8 mouse cellular contexts compared by ENCODE assay signal in genomic region chr9:61277369-61278215, GRCm38 (mm10).
DNase-seq lines count a peak whose midpoint lies in the region; ATAC-seq lines count a peak whose summit lies in the region.
"Had no signal": no experiment of that assay in that cellular context is flagged by ENCODE, and none has a peak within 500 bp of the region (broad histone marks: within the 10 kb centered on the region; RNA-seq: fewer than 3 reads in every experiment).

No protein-coding gene starts in this region.

- WGBS in intestine, embryonic 16.5 days = 15% methylated on average over 21 of the region's 21 CpGs
- 6% methylated on average over 21 of the region's 21 CpGs for WGBS in limb, embryonic 10.5 days
- WGBS in midbrain, embryonic 12.5 days = 8% methylated on average over 21 of the region's 21 CpGs

- H3K27me3 ChIP-seq in intestine, embryonic 16.5 days (replicated peaks; ENCODE audit: control insufficient read depth, insufficient read depth, low read length) = no peaks in the 10 kb centered on the region
- H3K27me3 ChIP-seq in limb, embryonic 10.5 days (ENCODE audit: low read depth, poor library complexity, severe bottlenecking) = peaks cover 81% of the 10 kb centered on the region
- peaks cover 33% of the 10 kb centered on the region for H3K27me3 ChIP-seq in midbrain, embryonic 12.5 days

- DNase-seq in R1 (ENCODE audit: low read depth, low spot score) = peak; percentile 76
- DNase-seq in cerebellum, postnatal 10 days = peak; percentile 72 to 77
- peak; percentile 48 to 73 for DNase-seq in frontal cortex, postnatal 36 days (ENCODE audit: low spot score in 2 of 2)
- no peak for DNase-seq in limb, embryonic 10.5 days (ENCODE audit: low spot score)
- DNase-seq in spleen, adult 12 weeks (ENCODE audit: low spot score) = peak; percentile 14

- no peak overlapping the region for H3K27ac ChIP-seq in intestine, embryonic 16.5 days (ENCODE audit: low read length)
- no peak overlapping the region for H3K27ac ChIP-seq in limb, embryonic 10.5 days
- peak overlapping the region; percentile 61 for H3K27ac ChIP-seq in midbrain, embryonic 12.5 days (replicated peaks)
- H3K27ac ChIP-seq: macrophage had no signal

- no peaks in the 10 kb centered on the region for H3K36me3 ChIP-seq in intestine, embryonic 16.5 days (ENCODE audit: control insufficient read depth, insufficient read depth, low read length)
- H3K36me3 ChIP-seq in limb, embryonic 10.5 days = no peaks in the 10 kb centered on the region
- H3K36me3 ChIP-seq in midbrain, embryonic 12.5 days = no peaks in the 10 kb centered on the region

- H3K9me3 ChIP-seq in intestine, embryonic 16.5 days (ENCODE audit: control insufficient read depth, low read length) = no peaks in the 10 kb centered on the region
- no peaks in the 10 kb centered on the region for H3K9me3 ChIP-seq in limb, embryonic 10.5 days (replicated peaks)
- H3K9me3 ChIP-seq in midbrain, embryonic 12.5 days = no peaks in the 10 kb centered on the region

- no peak overlapping the region for H3K4me3 ChIP-seq in intestine, embryonic 16.5 days (ENCODE audit: low read length)
- peak overlapping the region; percentile 24 for H3K4me3 ChIP-seq in limb, embryonic 10.5 days
- H3K4me3 ChIP-seq in midbrain, embryonic 12.5 days = no peak overlapping the region

- ATAC-seq in intestine, embryonic 16.5 days = peak; percentile 70
- ATAC-seq in midbrain, embryonic 12.5 days (ENCODE audit: low FRiP score, low read depth) = peak; percentile 75

- no peak overlapping the region for H3K4me2 ChIP-seq in intestine, embryonic 16.5 days (ENCODE audit: low read depth, low read length)
- H3K4me2 ChIP-seq in midbrain, embryonic 12.5 days (replicated peaks) = peak overlapping the region; percentile 41

- H3K9ac ChIP-seq in intestine, embryonic 16.5 days (ENCODE audit: low read depth, low read length) = no peak overlapping the region
- H3K9ac ChIP-seq in midbrain, embryonic 12.5 days (replicated peaks) = no peak overlapping the region

- H3K4me1 ChIP-seq in intestine, embryonic 16.5 days (ENCODE audit: control insufficient read depth, insufficient read depth, low read length) = peaks cover 9% of the 10 kb centered on the region
- H3K4me1 ChIP-seq in limb, embryonic 10.5 days = peaks cover 53% of the 10 kb centered on the region
- peaks cover 26% of the 10 kb centered on the region for H3K4me1 ChIP-seq in midbrain, embryonic 12.5 days
